Mouse (Mus musculus): Measurements from ENCODE around the gene Ccpg1.

- TF ChIP-seq EP300 (IDR thresholded peaks at IDR 0.05; ENCODE audit: insufficient read depth, low read depth, low read length) (no peak), POLR2A (IDR thresholded peaks at IDR 0.05; ENCODE audit: insufficient read depth, low read length) (no peak)
These were observed 2.2 kb upstream of the Ccpg1 start for GRCm38 (mm10) chr9:72983066-72983465.

Data from ES-Bruce4 (cell line).